ENCODE assay signal across 18 mouse cellular contexts in the genomic region with DNA sequence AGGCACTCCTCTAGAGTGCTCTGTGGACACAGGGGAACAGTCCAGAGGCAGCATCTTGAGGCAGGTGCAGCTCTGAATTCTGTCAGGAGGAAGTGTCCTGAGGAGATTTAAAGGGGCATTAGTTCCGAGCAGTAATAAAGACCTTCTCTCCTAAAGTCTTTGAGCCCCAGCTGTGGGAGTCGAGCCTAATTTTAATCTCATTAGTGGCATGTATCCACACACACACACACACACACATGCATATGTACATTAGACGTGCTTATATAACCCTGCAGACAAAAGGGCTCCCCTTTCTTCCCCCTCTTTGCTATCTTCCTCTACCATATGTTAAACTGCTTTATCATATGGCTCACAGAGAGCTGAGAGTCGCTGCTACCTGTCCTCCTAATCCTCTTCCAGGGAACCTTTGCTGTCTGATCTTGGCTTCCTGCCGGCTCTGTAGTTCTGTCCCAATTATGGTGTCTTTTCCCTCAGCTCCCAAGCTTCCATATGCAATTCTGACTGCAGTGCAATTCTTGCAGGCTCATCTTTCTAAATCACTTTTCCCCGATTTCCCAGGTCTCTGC.
DNase-seq lines count a peak whose midpoint lies in the region; ATAC-seq and TF ChIP-seq lines count a peak whose summit lies in the region.
"Had no signal": no experiment of that assay in that cellular context is flagged by ENCODE, and none has a peak within 500 bp of the region (broad histone marks: within the 10 kb centered on the region; RNA-seq: fewer than 3 reads in every experiment).

No protein-coding gene starts in this region.

- TF ChIP-seq POLR2A in heart, adult 2 months (IDR thresholded peaks at IDR 0.05; ENCODE audit: insufficient read depth, low read depth, low read length), result no peak

- no peaks in the 10 kb centered on the region for H3K9me3 ChIP-seq in forebrain, embryonic 11.5 days (ENCODE audit: control insufficient read depth, low read length)
- no peaks in the 10 kb centered on the region for H3K9me3 ChIP-seq in forebrain, embryonic 10.5 days
- H3K9me3 ChIP-seq in midbrain, embryonic 15.5 days, result no peaks in the 10 kb centered on the region
- H3K9me3 ChIP-seq: forebrain, embryonic 15.5 days; heart, embryonic 13.5 days; kidney, embryonic 15.5 days; liver, embryonic 12.5 days had no signal

- intact Hi-C loops in heart, adult 2 months (cut with DNase I), result no loop called here

- H3K79me2 ChIP-seq in heart, adult 2 months (replicated peaks; ENCODE audit: control insufficient read depth, insufficient read depth, low read length), result no peaks in the 10 kb centered on the region

- no peak overlapping the region for H3K9ac ChIP-seq in forebrain, embryonic 11.5 days (ENCODE audit: low read length)
- no peak overlapping the region for H3K9ac ChIP-seq in midbrain, embryonic 15.5 days
- no peak overlapping the region for H3K9ac ChIP-seq in heart, adult 2 months (ENCODE audit: low read depth, low read length)
- H3K9ac ChIP-seq: forebrain, embryonic 15.5 days; heart, embryonic 13.5 days; kidney, embryonic 15.5 days; liver, embryonic 12.5 days; lung, embryonic 14.5 days had no signal

- no peaks in the 10 kb centered on the region for H3K27me3 ChIP-seq in forebrain, embryonic 11.5 days (ENCODE audit: control insufficient read depth, insufficient read depth, low read length)
- peaks cover 20% of the 10 kb centered on the region for H3K27me3 ChIP-seq in forebrain, embryonic 10.5 days (ENCODE audit: poor library complexity, severe bottlenecking)
- no peaks in the 10 kb centered on the region for H3K27me3 ChIP-seq in midbrain, embryonic 15.5 days (replicated peaks)
- H3K27me3 ChIP-seq in heart, adult 2 months (ENCODE audit: control insufficient read depth, insufficient read depth, low read length), result no peaks in the 10 kb centered on the region
- H3K27me3 ChIP-seq: forebrain, embryonic 15.5 days; heart, embryonic 13.5 days; kidney, embryonic 15.5 days; liver, embryonic 12.5 days had no signal

- ATAC-seq in forebrain, embryonic 11.5 days (replicated peaks; ENCODE audit: low FRiP score), result no peak
- 0 out of 2 replicates have a peak, but pooled peaks have one; percentile 45 for ATAC-seq in midbrain, embryonic 15.5 days (replicated peaks)
- ATAC-seq in erythroblast, adult 5-6 weeks (replicated peaks; ENCODE audit: low FRiP score, poor library complexity, severe bottlenecking), result no peak
- ATAC-seq: forebrain, embryonic 15.5 days; intestine, embryonic 16.5 days; liver, embryonic 12.5 days had no signal

- H3K27ac ChIP-seq in forebrain, embryonic 11.5 days (ENCODE audit: low read depth, low read length), result 0 out of 2 replicates have a peak overlapping the region, but pooled peaks have one; percentile 21
- H3K27ac ChIP-seq in forebrain, embryonic 10.5 days, result no peak overlapping the region
- peak overlapping the region; percentile 43; the same call in 1 of the 2 replicates for H3K27ac ChIP-seq in midbrain, embryonic 15.5 days
- H3K27ac ChIP-seq in heart, adult 2 months, result no peak overlapping the region
- H3K27ac ChIP-seq: forebrain, embryonic 15.5 days; heart, embryonic 13.5 days; kidney, embryonic 15.5 days; liver, embryonic 12.5 days; macrophage had no signal

- 37% methylated on average over 6 of the region's 6 CpGs for WGBS in forebrain, embryonic 11.5 days
- WGBS in forebrain, embryonic 10.5 days, result 49% methylated on average over 6 of the region's 6 CpGs
- WGBS in midbrain, embryonic 15.5 days, result 21% methylated on average over 6 of the region's 6 CpGs
- 53% methylated on average over 6 of the region's 6 CpGs for WGBS in heart, adult 2 months

- H3K4me1 ChIP-seq in forebrain, embryonic 11.5 days (replicated peaks; ENCODE audit: control insufficient read depth, insufficient read depth, low read length), result peaks cover 16% of the 10 kb centered on the region; the same call in 1 of the 2 replicates
- H3K4me1 ChIP-seq in forebrain, embryonic 10.5 days, result peaks cover 44% of the 10 kb centered on the region
- H3K4me1 ChIP-seq in midbrain, embryonic 15.5 days, result peaks cover 26% of the 10 kb centered on the region
- no peaks in the 10 kb centered on the region for H3K4me1 ChIP-seq in heart, adult 2 months (ENCODE audit: control insufficient read depth, insufficient read depth, low read length)
- H3K4me1 ChIP-seq: kidney, embryonic 15.5 days; liver, embryonic 12.5 days had no signal

- H3K4me3 ChIP-seq in forebrain, embryonic 11.5 days (ENCODE audit: low read depth, low read length), result no peak overlapping the region
- no peak overlapping the region for H3K4me3 ChIP-seq in forebrain, embryonic 10.5 days
- no peak overlapping the region for H3K4me3 ChIP-seq in midbrain, embryonic 15.5 days
- no peak overlapping the region for H3K4me3 ChIP-seq in heart, adult 2 months
- H3K4me3 ChIP-seq: forebrain, embryonic 15.5 days; heart, embryonic 13.5 days; kidney, embryonic 15.5 days; liver, embryonic 12.5 days had no signal

- no peaks in the 10 kb centered on the region for H3K36me3 ChIP-seq in forebrain, embryonic 11.5 days (ENCODE audit: control insufficient read depth, insufficient read depth, low read length)
- no peaks in the 10 kb centered on the region for H3K36me3 ChIP-seq in forebrain, embryonic 10.5 days (replicated peaks)
- H3K36me3 ChIP-seq in midbrain, embryonic 15.5 days (replicated peaks), result no peaks in the 10 kb centered on the region
- H3K36me3 ChIP-seq in heart, adult 2 months (ENCODE audit: control insufficient read depth, insufficient read depth, low read length), result no peaks in the 10 kb centered on the region
- H3K36me3 ChIP-seq: forebrain, embryonic 15.5 days; heart, embryonic 13.5 days; kidney, embryonic 15.5 days; liver, embryonic 12.5 days had no signal

- no peak for TF ChIP-seq CTCF in heart, adult 2 months (IDR thresholded peaks at IDR 0.05)

- H3K4me2 ChIP-seq in forebrain, embryonic 11.5 days (ENCODE audit: low read depth, low read length, severe bottlenecking), result no peak overlapping the region
- H3K4me2 ChIP-seq in midbrain, embryonic 15.5 days, result no peak overlapping the region
- H3K4me2 ChIP-seq: forebrain, embryonic 15.5 days; heart, embryonic 13.5 days; kidney, embryonic 15.5 days; liver, embryonic 12.5 days; lung, embryonic 14.5 days had no signal

- TF ChIP-seq EP300 in heart, adult 2 months (IDR thresholded peaks at IDR 0.05; ENCODE audit: insufficient read depth, low read depth, low read length), result no peak

- DNase-seq in forebrain, embryonic 11.5 days (ENCODE audit: low spot score), result no peak
- no peak for DNase-seq in forebrain, embryonic 10.5 days (ENCODE audit: extremely low spot score, low spot score)
- DNase-seq in brain, adult 2 months (ENCODE audit: low read depth, low spot score), result peak; percentile 67
- peak; percentile 36 for DNase-seq in cerebellum, adult 9-11 months
- no peak for DNase-seq in heart, adult 2 months
- DNase-seq: adrenal gland, postnatal 14 days; B cell, adult 2 months; heart, postnatal 36 days; lung, embryonic 14.5 days; thymus, adult 18-20 months had no signal

Comparison
In these comparisons a context has a peak if more than half of its experiments do, and no peak if none do; other contexts are left out.
1. H3K27ac ChIP-seq: peak in forebrain, embryonic 11.5 days (single experiment) and midbrain, embryonic 15.5 days (single experiment); none in forebrain, embryonic 10.5 days (single experiment) and heart, adult 2 months (single experiment).
2. DNase-seq: peak in brain, adult 2 months (single experiment) and cerebellum, adult 9-11 months (single experiment); none in forebrain, embryonic 11.5 days (single experiment), forebrain, embryonic 10.5 days (single experiment) and heart, adult 2 months (0 of 2).